Mouse (Mus musculus) midbrain, embryonic 14.5 days (tissue): ENCODE results near the gene Traf7. TPM values are rescaled to one million over a fixed set of nuclear protein-coding genes. Genes with fewer than 3 reads are reported as not detected.

Experiments used
- ATAC-seq: fragments of 200-750 bp; cut with Nextera tagmentation; 2 replicates; pipeline ENCODE4 v1.8.0; 2017; ENCODE audit warnings: moderate number of reproducible peaks, moderate library complexity; ENCODE audit not compliant: low FRiP score, low TSS enrichment
- DNase-seq: peaks from one replicate; pipeline ENCODE4 v3.0.0-alpha.2; 2015
- H3K27ac ChIP-seq: fragments of 300-500 bp; sonication (generic); replicated peaks from 2 replicates; pipeline ENCODE4 v1.5.1; 2014; ENCODE audit warnings: mild to moderate bottlenecking, low read depth, low read length, moderate library complexity
- H3K27me3 ChIP-seq: fragments of 300-500 bp; sonication (generic); 2 replicates; pipeline ENCODE4 v1.6.1; 2014; ENCODE audit warnings: low read length, control low read depth, mixed read lengths; ENCODE audit not compliant: control insufficient read depth, insufficient read depth
- H3K36me3 ChIP-seq: fragments of 300-500 bp; sonication (generic); 2 replicates; pipeline ENCODE4 v1.6.1; 2014; ENCODE audit warnings: low read length, control low read depth; ENCODE audit not compliant: control insufficient read depth, insufficient read depth
- H3K4me1 ChIP-seq: fragments of 300-500 bp; sonication (generic); 2 replicates; pipeline ENCODE4 v1.6.1; 2014; ENCODE audit warnings: mild to moderate bottlenecking, antibody characterized with exemption, low read length, control low read depth; ENCODE audit not compliant: control insufficient read depth, insufficient read depth
- H3K4me2 ChIP-seq: fragments of 300-500 bp; sonication (generic); 2 replicates; pipeline ENCODE4 v1.6.1; 2014; ENCODE audit warnings: mild to moderate bottlenecking, low read length, moderate library complexity
- H3K4me3 ChIP-seq: fragments of 300-500 bp; sonication (generic); replicated peaks from 2 replicates; pipeline ENCODE4 v1.5.1; 2014; ENCODE audit warnings: low read depth, low read length
- H3K9ac ChIP-seq: fragments of 300-500 bp; sonication (generic); replicated peaks from 2 replicates; pipeline ENCODE4 v1.6.1; 2014; ENCODE audit warnings: mild to moderate bottlenecking, low read length, moderate library complexity
- H3K9me3 ChIP-seq: fragments of 300-500 bp; sonication (generic); 2 replicates; pipeline ENCODE4 v1.6.1; 2016; ENCODE audit warnings: low read length, control low read depth, mixed read lengths; ENCODE audit not compliant: control insufficient read depth
- WGBS: fragments of 180-500 bp; shearing (Covaris S2); extraction: QIAGEN DNeasy Blood & Tissue Kit; methylation state at CpG from one replicate; pipeline ENCODE4 v1.1.7; 2014; 5-methylcytosine and 5-hydroxymethylcytosine counted together
- polyA plus RNA-seq: library from polyadenylated mRNA; unstranded; fragments of >200 nt; fragmentation: Nextera tagmentation; extraction: Ambion mirVana; gene quantifications from 2 replicates; pipeline ENCODE4 v1.2.1, GENCODE M21; 2014

Gene Traf7
- polyA plus RNA-seq, 1 experiment from 2014 or later, result 86.2 TPM

GRCm38 (mm10) chr17:24563638-24564037 is 35.9 kb upstream of the Traf7 start:
- no peaks in the 10 kb centered on the region for H3K9me3 ChIP-seq
- H3K4me1 ChIP-seq, result peaks cover 8% of the 10 kb centered on the region; the same call in 1 of the 2 replicates
- ATAC-seq (no peak), DNase-seq (no peak)
- H3K4me2 ChIP-seq, result no peak overlapping the region
- H3K36me3 ChIP-seq, result peaks cover 31% of the 10 kb centered on the region
- H3K4me3 ChIP-seq, result no peak overlapping the region
- H3K27ac ChIP-seq, result no peak overlapping the region
- 92% methylated on average over 5 of the region's 5 CpGs for WGBS
- H3K27me3 ChIP-seq, result no peaks in the 10 kb centered on the region
- H3K9ac ChIP-seq, result no peak overlapping the region

- 94% methylated on average over 2 of the region's 2 CpGs for WGBS
- H3K4me3 ChIP-seq, result no peak overlapping the region
- no peaks in the 10 kb centered on the region for H3K27me3 ChIP-seq
- H3K4me1 ChIP-seq, result peaks cover 14% of the 10 kb centered on the region; the same call in 1 of the 2 replicates
- H3K4me2 ChIP-seq, result no peak overlapping the region
- ATAC-seq (no peak), DNase-seq (no peak)
- no peak overlapping the region for H3K27ac ChIP-seq
- peaks cover 18% of the 10 kb centered on the region for H3K36me3 ChIP-seq
- no peak overlapping the region for H3K9ac ChIP-seq
- H3K9me3 ChIP-seq, result no peaks in the 10 kb centered on the region
Measured at GRCm38 (mm10) chr17:24561592-24561991, 33.9 kb upstream of the Traf7 start.

GRCm38 (mm10) chr17:24560301-24561028 is 32.7 kb upstream of the Traf7 start:
- H3K4me1 ChIP-seq, result peaks cover 14% of the 10 kb centered on the region; the same call in 1 of the 2 replicates
- ATAC-seq, result no peak
- no peak for DNase-seq
- H3K9me3 ChIP-seq, result no peaks in the 10 kb centered on the region
- H3K9ac ChIP-seq, result no peak overlapping the region
- H3K27ac ChIP-seq, result no peak overlapping the region
- no peaks in the 10 kb centered on the region for H3K27me3 ChIP-seq
- H3K36me3 ChIP-seq, result peaks cover 9% of the 10 kb centered on the region
- H3K4me3 ChIP-seq, result no peak overlapping the region
- no peak overlapping the region for H3K4me2 ChIP-seq
- 93% methylated on average over 5 of the region's 5 CpGs for WGBS

DNA sequence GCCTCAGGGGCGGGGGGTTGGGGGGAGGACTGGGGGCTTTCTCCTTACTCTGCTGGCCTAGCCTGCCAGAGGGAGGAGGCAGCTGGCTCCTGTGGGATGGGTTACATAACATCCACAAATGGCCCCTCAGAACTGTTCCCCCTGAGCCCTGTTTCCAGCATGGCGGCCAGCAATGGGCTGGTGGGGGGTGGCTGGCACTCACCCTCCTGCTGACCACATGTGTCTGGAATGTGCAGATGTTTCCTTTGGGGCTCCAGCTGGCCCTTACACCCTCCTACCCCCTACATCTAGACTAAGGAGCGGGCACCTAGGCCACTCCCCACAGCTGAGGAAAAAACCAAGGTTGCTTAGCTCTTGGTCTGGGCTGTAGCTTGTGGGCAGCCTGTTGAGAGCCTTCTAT is 31.4 kb upstream of the Traf7 start:
- Histone ChIP-seq H3K27ac (peak overlapping the region; percentile 77), H3K4me2 (no peak overlapping the region; the same call in 1 of the 2 replicates), H3K36me3 (0 out of 2 replicates have a peak, but pooled peaks cover 6% of the 10 kb centered on the region), H3K27me3 (no peaks in the 10 kb centered on the region), H3K9ac (no peak overlapping the region), H3K4me1 (peaks cover 14% of the 10 kb centered on the region; the same call in 1 of the 2 replicates), H3K4me3 (no peak overlapping the region), H3K9me3 (no peaks in the 10 kb centered on the region)
- WGBS, result 51% methylated on average over 3 of the region's 3 CpGs
- DNase-seq, result no peak
- no peak for ATAC-seq

DNA sequence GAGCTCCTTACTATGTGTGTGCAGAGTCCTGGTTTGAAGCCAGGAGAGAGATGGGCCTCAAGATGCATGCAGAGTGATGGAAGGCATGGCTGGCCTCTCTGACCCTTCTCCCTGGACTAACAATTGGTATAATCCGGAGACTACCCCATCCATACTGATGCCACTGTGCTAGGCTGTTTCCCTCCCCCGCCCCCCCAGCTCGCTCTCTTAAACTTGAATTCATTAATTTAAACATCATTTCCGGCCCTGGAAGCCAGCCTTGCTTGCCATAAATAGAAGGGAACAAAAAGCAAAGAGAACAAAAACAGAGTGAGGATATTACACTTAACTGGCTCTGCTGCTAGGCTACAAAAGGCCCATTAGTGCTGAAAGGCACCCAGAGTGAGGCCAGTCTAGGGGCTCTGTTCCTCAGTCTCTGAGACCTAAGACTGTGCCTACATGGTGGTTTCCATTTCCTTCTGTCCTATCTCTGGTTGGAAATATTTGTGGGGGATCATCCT is 30.9 kb upstream of the Traf7 start:
- ATAC-seq, result no peak
- 0 out of 2 replicates have a peak, but pooled peaks cover 6% of the 10 kb centered on the region for H3K36me3 ChIP-seq
- no peaks in the 10 kb centered on the region for H3K27me3 ChIP-seq
- no peak overlapping the region for H3K4me3 ChIP-seq
- H3K4me1 ChIP-seq, result peaks cover 14% of the 10 kb centered on the region; the same call in 1 of the 2 replicates
- no peak overlapping the region; the same call in 1 of the 2 replicates for H3K4me2 ChIP-seq
- H3K27ac ChIP-seq, result peak overlapping the region; percentile 77
- no peaks in the 10 kb centered on the region for H3K9me3 ChIP-seq
- DNase-seq, result peak; percentile 39
- H3K9ac ChIP-seq, result no peak overlapping the region
- 20% methylated on average over 4 of the region's 4 CpGs for WGBS

- no peaks in the 10 kb centered on the region for H3K27me3 ChIP-seq
- no peak overlapping the region for H3K27ac ChIP-seq
- ATAC-seq, result no peak
- WGBS, result 95% methylated on average over 7 of the region's 7 CpGs
- 0 out of 2 replicates have a peak, but pooled peaks cover 8% of the 10 kb centered on the region for H3K36me3 ChIP-seq
- H3K9ac ChIP-seq, result no peak overlapping the region
- H3K4me2 ChIP-seq, result no peak overlapping the region
- H3K4me1 ChIP-seq, result peaks cover 24% of the 10 kb centered on the region
- H3K9me3 ChIP-seq, result no peaks in the 10 kb centered on the region
- no peak overlapping the region for H3K4me3 ChIP-seq
- DNase-seq, result no peak
Measured at GRCm38 (mm10) chr17:24557091-24557490, 29.4 kb upstream of the Traf7 start.

DNA sequence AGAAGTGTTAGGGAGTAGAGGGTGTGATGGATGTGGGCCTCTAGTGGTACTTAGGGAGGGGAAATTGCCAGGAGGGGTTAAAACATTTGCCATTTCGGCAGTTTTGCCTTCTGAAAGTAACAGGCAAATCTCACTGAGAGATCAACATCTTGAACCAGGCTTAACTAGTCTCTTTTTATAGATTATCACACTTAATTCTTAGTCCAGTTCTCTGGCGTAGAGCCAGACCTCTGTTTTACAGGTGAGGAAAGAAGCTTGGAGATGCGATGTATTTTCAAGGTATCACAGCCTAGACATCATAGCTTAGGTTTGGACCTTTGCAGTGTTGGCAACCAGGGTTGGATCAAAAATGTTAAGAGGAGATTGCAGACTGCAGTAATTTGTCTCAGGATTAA is 23.3 kb upstream of the Traf7 start:
- DNase-seq (no peak), ATAC-seq (no peak)
- 0 out of 2 replicates have a peak, but pooled peaks cover 2% of the 10 kb centered on the region for H3K36me3 ChIP-seq
- peak overlapping the region; percentile 62 for H3K4me2 ChIP-seq
- no peaks in the 10 kb centered on the region for H3K9me3 ChIP-seq
- whole genome bisulfite sequencing, result 51% methylated on average over 3 of the region's 3 CpGs
- H3K4me1 ChIP-seq, result peaks cover 22% of the 10 kb centered on the region
- H3K9ac ChIP-seq, result peak overlapping the region; percentile 92
- H3K27me3 ChIP-seq, result peaks cover 4% of the 10 kb centered on the region; the same call in 1 of the 2 replicates
- peak overlapping the region; percentile 93; the same call in 1 of the 2 replicates for H3K27ac ChIP-seq
- peak overlapping the region; percentile 85 for H3K4me3 ChIP-seq

GRCm38 (mm10) chr17:24550416-24551049 is 22.8 kb upstream of the Traf7 start:
- ATAC-seq (peak; percentile 85), DNase-seq (peak; percentile 87)
- Histone ChIP-seq H3K9me3 (no peaks in the 10 kb centered on the region), H3K36me3 (0 out of 2 replicates have a peak, but pooled peaks cover 2% of the 10 kb centered on the region), H3K4me3 (peak overlapping the region; percentile 85), H3K27me3 (peaks cover 4% of the 10 kb centered on the region; the same call in 1 of the 2 replicates), H3K4me2 (peak overlapping the region; percentile 62), H3K27ac (peak overlapping the region; percentile 93), H3K9ac (peak overlapping the region; percentile 92), H3K4me1 (peaks cover 22% of the 10 kb centered on the region)
- WGBS, result under 1% methylated on average over 44 of the region's 44 CpGs
